Mouse (Mus musculus): ENCODE data around the gene Fam102b.

The Fam102b gene

GRCm38 (mm10) chr3:109027515-109027987 is at the start of gene Fam102b:
Gene Fam102b (minus strand): TSS chr3:109027607.
- peak; percentile 96 for DNase-seq

GRCm38 (mm10) chr3:109062989-109063388 is 35.6 kb upstream of the Fam102b start:
- peak; percentile 27 for DNase-seq

- DNase-seq, result no peak
Measured at GRCm38 (mm10) chr3:109062391-109062790, 35.0 kb upstream of the Fam102b start.

- DNase-seq, result no peak
Measured at GRCm38 (mm10) chr3:109059903-109060302, 32.5 kb upstream of the Fam102b start.

- no peak for DNase-seq
Measured at GRCm38 (mm10) chr3:109051946-109052331, 24.5 kb upstream of the Fam102b start.

- peak; percentile 23 for DNase-seq
Measured at GRCm38 (mm10) chr3:109051056-109051945, 23.9 kb upstream of the Fam102b start.

- DNase-seq, result no peak
Measured at GRCm38 (mm10) chr3:109047707-109048283, 20.4 kb upstream of the Fam102b start.

- DNase-seq, result no peak
Measured at GRCm38 (mm10) chr3:109046428-109046827, 19.0 kb upstream of the Fam102b start.

GRCm38 (mm10) chr3:109043395-109043794 is 16.0 kb upstream of the Fam102b start:
- DNase-seq, result no peak

GRCm38 (mm10) chr3:109040908-109041307 is 13.5 kb upstream of the Fam102b start:
- no peak for DNase-seq

GRCm38 (mm10) chr3:109034411-109034810 is 7.0 kb upstream of the Fam102b start:
- DNase-seq, result no peak

- no peak for DNase-seq
Measured at GRCm38 (mm10) chr3:109032306-109032705, 4.9 kb upstream of the Fam102b start.

GRCm38 (mm10) chr3:109031626-109032025 is 4.2 kb upstream of the Fam102b start:
- DNase-seq, result no peak

GRCm38 (mm10) chr3:109030817-109031216 is 3.4 kb upstream of the Fam102b start:
- DNase-seq, result no peak

GRCm38 (mm10) chr3:109029661-109030060 is 2.3 kb upstream of the Fam102b start:
- DNase-seq, result no peak

GRCm38 (mm10) chr3:109026991-109027470 is 376 bp downstream of the Fam102b start:
- no peak for DNase-seq

GRCm38 (mm10) chr3:109026462-109026990 is 881 bp downstream of the Fam102b start:
- peak; percentile 17 for DNase-seq

- peak; percentile 87 for DNase-seq
Measured at GRCm38 (mm10) chr3:109025579-109025978, 1.8 kb downstream of the Fam102b start.

GRCm38 (mm10) chr3:109023066-109023465 is 4.3 kb downstream of the Fam102b start:
- DNase-seq, result no peak

- DNase-seq, result no peak
Measured at GRCm38 (mm10) chr3:109021720-109022516, 5.5 kb downstream of the Fam102b start.

GRCm38 (mm10) chr3:109018336-109018735 is 9.1 kb downstream of the Fam102b start:
- DNase-seq, result no peak

- no peak for DNase-seq
Measured at GRCm38 (mm10) chr3:109012595-109012994, 14.8 kb downstream of the Fam102b start.

Measured in thymus, postnatal 4 days (tissue).